Mouse (Mus musculus): ENCODE results near the gene Map4k4.

Gene Map4k4

GRCm38 (mm10) chr1:39961113-39961512 is 60.4 kb downstream of the Map4k4 start:
- no peak for DNase-seq (ENCODE audit: low read depth in 2 of 2, low spot score in 2 of 2)

DNA sequence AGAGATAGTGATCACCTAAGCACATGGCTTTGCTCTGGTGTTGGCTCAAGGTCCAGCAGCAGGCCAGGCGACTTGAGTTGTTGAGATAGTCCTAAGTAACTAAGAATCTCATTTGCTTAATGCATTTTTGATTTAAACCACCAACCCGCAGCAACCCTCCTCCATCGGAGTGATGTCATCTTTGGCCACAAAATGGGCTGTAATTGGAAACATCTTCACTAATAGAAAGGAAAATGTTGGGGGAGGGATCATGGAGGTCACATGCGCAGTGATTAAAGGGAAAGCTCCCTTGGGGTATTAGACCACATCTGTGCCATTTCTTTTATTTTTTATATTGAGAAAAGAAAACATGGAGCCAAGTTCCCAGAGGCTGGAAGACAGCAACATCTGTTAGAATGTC is 61.6 kb downstream of the Map4k4 start:
- DNase-seq (ENCODE audit: low read depth in 2 of 2, low spot score in 2 of 2): no peak

- no peak for DNase-seq (ENCODE audit: low read depth in 2 of 2, low spot score in 2 of 2)
These were observed 62.1 kb downstream of the Map4k4 start for GRCm38 (mm10) chr1:39962840-39963239.

GRCm38 (mm10) chr1:39963821-39964220 is 63.1 kb downstream of the Map4k4 start:
- DNase-seq (ENCODE audit: low read depth in 2 of 2, low spot score in 2 of 2): no peak

- DNase-seq (ENCODE audit: low read depth in 2 of 2, low spot score in 2 of 2): no peak
These were observed 63.7 kb downstream of the Map4k4 start for GRCm38 (mm10) chr1:39964427-39964826.

GRCm38 (mm10) chr1:39965461-39965860 is 64.7 kb downstream of the Map4k4 start:
- no peak for DNase-seq (ENCODE audit: low read depth in 2 of 2, low spot score in 2 of 2)

DNA sequence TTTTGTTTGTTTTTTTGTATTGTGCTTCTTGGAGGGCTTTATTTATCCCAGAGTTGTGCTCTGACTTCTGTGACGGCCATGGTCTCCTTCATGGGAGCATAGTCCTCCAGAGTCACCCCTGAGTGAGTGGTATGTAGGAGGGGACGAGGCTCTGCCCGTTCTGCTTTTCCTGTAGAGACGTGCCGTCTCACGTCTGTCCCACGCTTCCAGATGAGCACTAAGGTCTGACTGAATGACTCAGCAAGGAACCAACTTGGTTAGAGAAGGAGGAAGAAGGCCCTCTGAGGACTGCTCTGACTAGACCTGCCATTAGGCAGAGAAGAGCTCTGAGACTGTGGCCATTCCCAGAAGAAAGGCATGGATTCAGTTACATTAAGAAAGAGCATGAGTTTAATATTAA is 68.3 kb downstream of the Map4k4 start:
- DNase-seq (ENCODE audit: low read depth in 2 of 2, low spot score in 2 of 2): no peak

- no peak for DNase-seq (ENCODE audit: low read depth in 2 of 2, low spot score in 2 of 2)
These were observed 69.2 kb downstream of the Map4k4 start for GRCm38 (mm10) chr1:39969771-39970406.

DNA sequence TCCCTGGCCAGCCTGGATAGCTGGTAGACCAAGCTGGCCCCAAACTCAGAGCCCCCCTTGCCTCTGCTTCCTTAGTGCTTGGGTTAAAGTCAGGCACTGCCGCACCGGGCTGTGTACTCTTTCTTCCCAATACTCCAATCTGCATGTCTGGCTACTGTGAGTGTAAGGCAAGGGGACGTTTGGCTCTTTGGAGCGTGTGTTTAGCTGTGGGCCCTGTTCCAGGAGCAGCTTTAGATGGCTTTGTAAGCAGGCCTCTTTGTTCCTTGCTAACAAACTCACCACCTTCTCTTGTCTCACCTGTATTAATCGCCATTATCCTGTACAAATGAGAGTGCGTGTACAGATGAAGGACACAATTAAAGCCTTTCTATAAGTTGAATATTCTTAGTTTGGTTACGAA is 71.7 kb downstream of the Map4k4 start:
- no peak for DNase-seq (ENCODE audit: low read depth in 2 of 2, low spot score in 2 of 2)

DNA sequence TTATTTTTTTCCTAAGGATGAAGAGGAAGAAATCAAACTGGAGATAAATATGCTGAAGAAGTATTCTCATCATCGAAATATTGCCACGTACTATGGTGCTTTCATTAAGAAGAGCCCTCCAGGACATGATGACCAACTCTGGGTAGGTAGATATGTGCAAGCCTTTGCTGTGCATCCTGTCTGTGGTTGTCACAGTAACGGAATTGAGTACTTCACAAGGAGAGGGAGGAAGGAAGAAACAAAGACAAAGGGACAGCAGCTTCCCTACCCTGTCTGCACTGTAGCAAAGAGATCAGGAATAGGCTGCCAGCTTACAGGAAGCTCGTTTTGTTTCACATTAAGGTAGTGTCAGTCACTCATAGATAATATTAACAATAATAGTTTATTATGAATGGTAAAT is 73.2 kb downstream of the Map4k4 start:
- DNase-seq (ENCODE audit: low read depth in 2 of 2, low spot score in 2 of 2): no peak

DNA sequence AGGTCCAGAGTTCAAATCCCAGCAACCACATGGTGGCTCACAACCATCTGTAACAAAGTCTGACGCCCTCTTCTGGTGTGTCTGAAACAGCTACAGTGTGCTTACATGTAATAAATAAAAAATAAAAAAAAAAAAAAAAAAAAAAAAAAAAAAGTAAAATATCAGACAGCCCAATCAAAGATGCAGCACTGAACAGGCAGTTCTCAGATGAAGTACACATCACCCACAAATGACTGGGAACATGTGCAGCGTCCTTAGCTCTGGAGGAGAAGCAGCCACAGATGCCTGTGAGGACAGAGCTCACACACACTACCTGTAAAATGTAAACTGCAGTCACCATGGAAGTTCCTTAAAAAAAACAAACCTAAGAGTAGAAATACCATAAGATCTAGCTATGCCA is 74.3 kb downstream of the Map4k4 start:
- no peak for DNase-seq (ENCODE audit: low read depth in 2 of 2, low spot score in 2 of 2)

DNA sequence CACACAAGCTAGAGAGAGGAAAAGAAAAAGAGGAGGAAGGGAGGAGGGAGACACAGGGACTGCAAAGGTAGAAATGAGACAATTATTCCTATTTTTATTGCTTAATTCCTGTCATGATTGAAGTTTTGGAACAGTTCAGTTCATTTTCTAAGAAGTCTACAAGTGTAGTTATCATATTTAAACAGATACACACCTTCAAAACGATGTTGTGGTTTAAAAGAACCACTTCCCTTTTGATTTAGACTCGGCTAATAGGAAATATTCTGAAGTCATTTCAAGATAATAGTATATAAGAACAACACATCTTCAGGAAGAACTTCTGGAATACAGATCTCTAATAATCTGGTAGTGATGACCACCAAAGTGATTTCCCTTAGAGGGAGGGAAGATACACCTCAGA is 75.4 kb downstream of the Map4k4 start:
- no peak for DNase-seq (ENCODE audit: low read depth in 2 of 2, low spot score in 2 of 2)

- no peak for DNase-seq (ENCODE audit: low read depth in 2 of 2, low spot score in 2 of 2)
These were observed 76.4 kb downstream of the Map4k4 start for GRCm38 (mm10) chr1:39976847-39977744.

DNA sequence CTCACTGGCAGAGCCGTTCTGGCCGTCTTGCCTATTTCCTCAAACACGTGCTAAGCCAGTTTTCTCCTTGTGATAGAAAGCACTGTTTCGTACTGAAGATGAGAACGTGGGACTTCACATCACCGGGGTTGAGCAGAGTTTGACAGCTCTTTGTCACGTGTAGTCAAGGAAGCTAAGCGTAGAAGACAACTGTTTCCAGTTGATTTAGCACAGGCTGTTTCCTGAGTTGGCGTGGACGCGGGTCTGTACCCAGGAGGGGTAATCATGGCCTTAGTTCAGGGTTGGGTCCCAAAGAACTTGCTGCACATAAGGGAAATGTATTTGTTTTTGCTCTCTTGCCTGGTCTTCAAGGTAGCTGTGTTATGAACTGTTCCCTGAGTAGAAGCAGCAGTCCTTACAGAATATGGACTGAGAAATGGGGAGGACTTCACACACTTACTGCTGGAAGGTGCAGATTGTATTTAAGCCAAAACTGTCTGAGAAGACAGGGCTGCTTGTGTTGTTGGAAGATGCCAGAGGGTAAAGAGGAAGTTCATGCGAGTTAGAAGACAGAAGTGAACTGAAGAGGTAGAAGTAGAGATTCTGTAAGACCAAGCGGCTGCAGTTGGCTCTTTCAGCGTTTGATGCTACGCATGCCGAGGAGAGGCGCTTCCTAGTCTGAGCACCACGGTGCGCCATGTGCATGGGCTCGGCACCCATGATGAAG is 78.2 kb downstream of the Map4k4 start:
- no peak for DNase-seq (ENCODE audit: low read depth in 2 of 2, low spot score in 2 of 2)

DNA sequence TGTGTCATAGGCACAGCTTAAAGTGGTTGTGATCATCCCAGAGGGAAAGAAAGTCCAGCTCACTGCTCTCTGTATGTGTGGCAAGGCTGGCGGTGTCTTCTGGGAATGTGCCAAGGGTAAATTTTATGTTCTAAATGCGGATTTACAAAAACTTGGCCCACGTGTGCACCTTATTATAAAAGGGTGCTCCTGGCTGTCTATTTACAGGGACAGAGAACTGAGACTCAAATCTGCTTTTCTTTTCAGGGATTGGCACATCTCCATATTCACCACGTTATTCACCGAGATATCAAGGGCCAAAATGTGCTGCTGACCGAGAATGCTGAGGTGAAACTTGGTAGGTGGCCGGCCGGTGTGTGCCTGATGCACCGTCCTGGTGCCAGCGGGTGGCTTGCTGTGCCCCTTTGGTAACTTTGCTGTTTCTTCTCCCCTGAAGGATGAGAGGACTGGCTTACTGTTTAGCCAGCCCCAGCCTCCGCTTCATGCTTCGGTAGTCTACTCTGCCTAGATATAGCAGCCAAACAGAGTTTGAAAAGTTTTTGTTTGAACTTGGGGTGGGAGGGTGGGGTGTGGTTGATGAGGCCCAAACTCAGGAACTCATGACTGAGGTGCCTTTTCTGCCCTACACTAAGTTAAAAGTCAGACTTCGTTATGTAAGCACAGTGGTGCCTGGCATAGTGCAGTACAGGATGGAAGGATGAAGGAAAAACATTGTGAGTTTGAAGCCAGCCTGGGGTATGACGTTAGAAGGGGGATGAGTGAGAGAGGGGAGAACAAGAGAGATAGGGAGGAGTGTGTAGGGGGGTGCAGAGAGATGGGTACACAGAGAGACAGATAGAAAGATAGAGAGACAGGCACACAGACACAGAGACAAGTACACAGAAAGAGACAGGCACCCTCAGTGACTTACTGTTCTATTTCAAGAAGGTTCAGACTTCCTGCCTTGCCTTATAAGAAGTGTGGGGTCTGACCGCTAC is 79.9 kb downstream of the Map4k4 start:
- DNase-seq (ENCODE audit: low read depth in 2 of 2, low spot score in 2 of 2): peak in 1 of 2 experiments; percentile 16

- DNase-seq (ENCODE audit: low read depth in 2 of 2, low spot score in 2 of 2): no peak
These were observed 81.3 kb downstream of the Map4k4 start for GRCm38 (mm10) chr1:39981970-39982369.

- no peak for DNase-seq (ENCODE audit: low read depth in 2 of 2, low spot score in 2 of 2)
These were observed 82.2 kb downstream of the Map4k4 start for GRCm38 (mm10) chr1:39982727-39983487.

DNA sequence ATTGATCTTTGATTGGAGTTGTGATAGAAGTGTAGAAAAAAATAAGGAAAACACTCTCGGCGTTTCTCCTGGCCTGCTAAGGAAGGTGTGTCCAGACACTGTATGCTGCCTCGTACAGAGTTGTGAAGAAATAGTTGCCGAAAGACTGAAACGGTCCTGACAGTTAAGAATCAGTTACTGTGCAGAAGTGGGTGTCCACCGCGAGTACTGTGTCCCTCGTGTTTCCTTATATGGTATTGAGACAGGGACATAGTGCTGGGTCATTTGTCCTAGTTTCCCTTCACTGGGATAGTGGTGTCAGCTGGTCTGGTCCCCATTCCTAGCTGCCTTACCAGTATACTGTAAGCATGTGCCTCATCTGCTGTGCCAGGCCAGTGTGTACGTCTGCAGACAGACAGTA is 83.6 kb downstream of the Map4k4 start:
- no peak for DNase-seq (ENCODE audit: low read depth in 2 of 2, low spot score in 2 of 2)

- no peak for DNase-seq (ENCODE audit: low read depth in 2 of 2, low spot score in 2 of 2)
These were observed 86.1 kb downstream of the Map4k4 start for GRCm38 (mm10) chr1:39986820-39987219.

GRCm38 (mm10) chr1:39988841-39989240 is 88.1 kb downstream of the Map4k4 start:
- DNase-seq (ENCODE audit: low read depth in 2 of 2, low spot score in 2 of 2): no peak
